Mouse (Mus musculus): ENCODE measurements around the gene March7. TPM values are rescaled to one million over a fixed set of nuclear protein-coding genes. Genes with fewer than 3 reads are reported as not detected.

March7 gene
- polyA plus RNA-seq, 1 experiment from 2014 or later, result 96.2 TPM

DNA sequence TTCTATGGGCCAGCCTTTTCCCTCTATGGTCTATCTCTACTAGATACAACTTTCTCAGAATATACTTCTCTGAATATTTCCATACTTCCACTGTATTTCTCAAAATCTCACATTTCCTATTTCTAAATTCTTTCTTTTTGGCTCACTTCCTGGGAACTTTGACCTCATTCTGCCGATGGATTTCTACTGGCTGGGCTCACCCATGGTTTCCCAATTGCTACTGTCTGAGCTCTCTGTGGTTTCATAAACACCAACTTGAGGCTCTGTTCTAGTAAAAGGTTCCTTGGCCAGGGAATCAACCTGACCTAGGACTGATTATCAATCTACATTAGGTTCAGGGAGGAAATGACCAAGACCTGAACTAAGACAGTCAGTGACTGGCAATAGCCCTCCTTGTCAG lies 79.8 kb downstream of the March7 start:
- Histone ChIP-seq H3K27ac (no peak overlapping the region), H3K36me3 (no peaks in the 10 kb centered on the region), H3K27me3 (no peaks in the 10 kb centered on the region), H3K4me1 (no peaks in the 10 kb centered on the region), H3K9ac (no peak overlapping the region), H3K4me2 (replicated peaks) (no peak overlapping the region), H3K4me3 (no peak overlapping the region), H3K9me3 (no peaks in the 10 kb centered on the region)
- ATAC-seq (ENCODE audit: insufficient number of reproducible peaks, insufficient read depth, low FRiP score, low TSS enrichment), result no peak
- 78% methylated on average over 1 of the region's 1 CpGs for WGBS

DNA sequence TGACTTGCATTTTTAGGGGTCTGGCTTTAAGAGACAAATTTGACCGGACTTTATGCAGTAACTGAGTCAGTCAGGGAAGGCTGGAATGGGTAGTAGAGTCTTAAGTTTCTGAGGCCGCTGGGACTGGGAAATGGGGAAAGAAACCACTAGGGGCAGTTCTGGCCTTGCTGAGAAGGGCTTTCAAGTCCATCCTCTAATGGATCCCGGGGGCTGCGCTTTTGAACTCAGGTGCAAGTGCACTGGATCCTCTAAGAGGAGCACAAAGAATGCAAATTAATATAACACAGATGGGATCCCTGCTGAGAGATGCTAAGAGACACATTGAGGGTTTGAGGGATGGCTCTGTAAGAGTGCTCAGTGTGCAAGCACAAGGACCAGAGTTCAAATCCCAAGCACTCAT lies 81.7 kb downstream of the March7 start:
- no peak overlapping the region for H3K4me3 ChIP-seq
- no peaks in the 10 kb centered on the region for H3K36me3 ChIP-seq
- H3K4me2 ChIP-seq (replicated peaks), result no peak overlapping the region
- ATAC-seq (ENCODE audit: insufficient number of reproducible peaks, insufficient read depth, low FRiP score, low TSS enrichment), result no peak
- WGBS, result 77% methylated on average over 4 of the region's 4 CpGs
- no peaks in the 10 kb centered on the region for H3K4me1 ChIP-seq
- H3K27me3 ChIP-seq, result no peaks in the 10 kb centered on the region
- H3K9me3 ChIP-seq, result no peaks in the 10 kb centered on the region
- no peak overlapping the region for H3K9ac ChIP-seq
- H3K27ac ChIP-seq, result no peak overlapping the region

DNA sequence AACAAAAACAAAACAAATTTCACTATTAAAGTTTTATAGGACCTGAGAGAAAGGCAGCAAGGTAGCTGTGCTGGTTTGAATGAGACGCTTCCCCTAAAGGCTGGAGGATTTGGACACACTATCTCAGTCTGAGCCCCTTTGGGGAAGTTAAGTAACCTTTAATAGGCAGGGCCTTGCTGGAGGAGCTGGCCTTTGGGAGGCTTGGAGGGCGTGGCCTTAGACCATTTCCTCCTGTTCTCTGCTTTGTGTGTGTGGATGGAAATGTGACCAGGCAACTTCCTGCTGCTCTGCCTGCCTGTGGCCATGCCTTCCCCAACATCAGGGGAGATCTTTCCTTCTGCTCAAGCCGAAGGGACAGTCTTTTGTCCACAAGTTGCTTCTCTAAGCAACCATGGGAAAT lies 88.6 kb downstream of the March7 start:
- Histone ChIP-seq H3K27ac (no peak overlapping the region), H3K27me3 (no peaks in the 10 kb centered on the region), H3K4me1 (no peaks in the 10 kb centered on the region), H3K4me2 (replicated peaks) (no peak overlapping the region), H3K9ac (no peak overlapping the region), H3K4me3 (no peak overlapping the region), H3K36me3 (no peaks in the 10 kb centered on the region), H3K9me3 (no peaks in the 10 kb centered on the region)
- no peak for ATAC-seq (ENCODE audit: insufficient number of reproducible peaks, insufficient read depth, low FRiP score, low TSS enrichment)
- 65% methylated on average over 3 of the region's 3 CpGs for WGBS

DNA sequence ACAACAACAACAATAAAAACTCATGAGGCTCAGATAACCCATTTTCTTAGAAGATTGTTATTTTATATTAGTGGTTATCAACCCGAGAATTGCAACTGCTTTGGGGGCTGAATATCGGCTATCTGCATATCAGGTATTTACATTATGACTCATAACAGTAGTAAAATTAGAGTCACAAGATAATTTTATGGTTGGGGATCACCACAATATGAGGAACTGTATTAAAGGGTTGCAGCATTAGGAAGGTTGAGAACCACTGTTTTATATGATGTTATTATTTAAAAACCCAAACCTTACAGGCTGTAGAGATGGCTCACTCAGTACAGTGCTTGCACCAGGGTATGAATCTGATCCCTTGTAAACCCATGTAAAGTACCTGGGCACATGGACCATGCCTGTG lies 89.6 kb downstream of the March7 start:
- Histone ChIP-seq H3K4me3 (no peak overlapping the region), H3K27ac (no peak overlapping the region), H3K36me3 (no peaks in the 10 kb centered on the region), H3K4me2 (replicated peaks) (no peak overlapping the region), H3K27me3 (no peaks in the 10 kb centered on the region), H3K9ac (no peak overlapping the region), H3K9me3 (no peaks in the 10 kb centered on the region), H3K4me1 (no peaks in the 10 kb centered on the region)
- WGBS, result 92% methylated on average over 2 of the region's 2 CpGs
- ATAC-seq (ENCODE audit: insufficient number of reproducible peaks, insufficient read depth, low FRiP score, low TSS enrichment), result no peak

Other genes with a start within 250 kb of the March7 start
- 71.2 and 76.3 TPM in 2 replicates for gene Baz2b, start within 50 bp of the March7 start, polyA plus RNA-seq (2016; fragmentation: Nextera tagmentation; extraction: Ambion mirVana)
- gene Cd302, start 74.6 kb downstream of the March7 start, polyA plus RNA-seq (2016; fragmentation: Nextera tagmentation; extraction: Ambion mirVana), result 34.2 and 37.9 TPM in 2 replicates
- gene Ly75, start 173.4 kb downstream of the March7 start, polyA plus RNA-seq (2016; fragmentation: Nextera tagmentation; extraction: Ambion mirVana), result 3.5 and 4.2 TPM in 2 replicates